Mouse (Mus musculus) liver, embryonic 12.5 days (tissue): Measurements from ENCODE around the gene Dbf4. TPM values are rescaled to one million over a fixed set of nuclear protein-coding genes. Genes with fewer than 3 reads are reported as not detected.

Experiments
- ATAC-seq: fragments of 200-750 bp; cut with Nextera tagmentation; 2 replicates; pipeline ENCODE4 v1.8.0; 2017; ENCODE audit warnings: moderate number of reproducible peaks, mild to moderate bottlenecking, moderate library complexity
- H3K27ac ChIP-seq: fragments of 300-500 bp; sonication (generic); 2 replicates; pipeline ENCODE4 v1.5.1; 2016; ENCODE audit warnings: mild to moderate bottlenecking
- H3K27me3 ChIP-seq: fragments of 300-500 bp; sonication (generic); replicated peaks from 2 replicates; pipeline ENCODE4 v1.6.1; 2016; ENCODE audit warnings: mild to moderate bottlenecking, moderate library complexity
- H3K36me3 ChIP-seq: fragments of 300-500 bp; sonication (generic); 2 replicates; pipeline ENCODE4 v1.6.1; 2016; ENCODE audit warnings: mild to moderate bottlenecking, moderate library complexity
- H3K4me1 ChIP-seq: fragments of 300-500 bp; sonication (generic); 2 replicates; pipeline ENCODE4 v1.6.1; 2016
- H3K4me2 ChIP-seq: fragments of 300-500 bp; sonication (generic); 2 replicates; pipeline ENCODE4 v1.6.1; 2016; ENCODE audit warnings: mild to moderate bottlenecking, moderate library complexity
- H3K4me3 ChIP-seq: fragments of 300-500 bp; sonication (generic); 2 replicates; pipeline ENCODE4 v1.5.1; 2016; ENCODE audit warnings: mild to moderate bottlenecking, moderate library complexity
- H3K9ac ChIP-seq: fragments of 300-500 bp; sonication (generic); 2 replicates; pipeline ENCODE4 v1.6.1; 2016; ENCODE audit warnings: mild to moderate bottlenecking, moderate library complexity
- H3K9me3 ChIP-seq: fragments of 300-500 bp; sonication (generic); replicated peaks from 2 replicates; pipeline ENCODE4 v1.6.1; 2016; ENCODE audit warnings: mild to moderate bottlenecking, moderate library complexity
- WGBS: fragments of 180-500 bp; shearing (Covaris S2); methylation state at CpG from one replicate; pipeline ENCODE4 v1.1.7; 2016; ENCODE audit not compliant: insufficient replicate concordance; 5-methylcytosine and 5-hydroxymethylcytosine counted together
- polyA plus RNA-seq: library from polyadenylated mRNA; unstranded; fragments of >200 nt; fragmentation: Nextera tagmentation; extraction: Ambion mirVana; gene quantifications from 2 replicates; pipeline ENCODE4 v1.2.1, GENCODE M21; 2016

Gene Dbf4
- polyA plus RNA-seq, 1 experiment from 2014 or later = 41.9 TPM

DNA sequence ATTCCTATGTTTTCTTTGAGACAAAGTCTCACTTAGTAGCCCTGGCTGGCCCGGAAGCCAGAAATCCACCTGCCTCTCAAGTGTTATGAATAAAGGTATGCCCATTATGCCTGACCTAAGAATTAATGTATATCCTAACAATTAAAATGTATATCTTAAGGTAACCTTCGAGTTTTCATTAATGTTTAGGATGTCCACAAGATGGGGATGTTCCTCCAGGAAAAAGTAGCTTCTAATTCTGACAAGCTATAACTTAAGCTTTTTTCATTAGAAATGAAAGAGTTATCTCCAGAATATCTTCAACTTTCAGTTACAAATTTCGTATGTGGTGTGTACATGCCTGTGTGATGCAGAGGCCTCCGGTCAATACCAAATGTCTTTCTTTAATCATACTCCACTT, 13.8 kb downstream of the Dbf4 start:
- Histone ChIP-seq H3K36me3 (peaks cover 86% of the 10 kb centered on the region), H3K4me1 (no peaks in the 10 kb centered on the region), H3K27ac (no peak overlapping the region), H3K4me3 (no peak overlapping the region), H3K27me3 (no peaks in the 10 kb centered on the region), H3K9me3 (no peaks in the 10 kb centered on the region), H3K4me2 (no peak overlapping the region), H3K9ac (no peak overlapping the region)
- no peak for ATAC-seq
- 85% methylated on average over 4 of the region's 4 CpGs for WGBS

DNA sequence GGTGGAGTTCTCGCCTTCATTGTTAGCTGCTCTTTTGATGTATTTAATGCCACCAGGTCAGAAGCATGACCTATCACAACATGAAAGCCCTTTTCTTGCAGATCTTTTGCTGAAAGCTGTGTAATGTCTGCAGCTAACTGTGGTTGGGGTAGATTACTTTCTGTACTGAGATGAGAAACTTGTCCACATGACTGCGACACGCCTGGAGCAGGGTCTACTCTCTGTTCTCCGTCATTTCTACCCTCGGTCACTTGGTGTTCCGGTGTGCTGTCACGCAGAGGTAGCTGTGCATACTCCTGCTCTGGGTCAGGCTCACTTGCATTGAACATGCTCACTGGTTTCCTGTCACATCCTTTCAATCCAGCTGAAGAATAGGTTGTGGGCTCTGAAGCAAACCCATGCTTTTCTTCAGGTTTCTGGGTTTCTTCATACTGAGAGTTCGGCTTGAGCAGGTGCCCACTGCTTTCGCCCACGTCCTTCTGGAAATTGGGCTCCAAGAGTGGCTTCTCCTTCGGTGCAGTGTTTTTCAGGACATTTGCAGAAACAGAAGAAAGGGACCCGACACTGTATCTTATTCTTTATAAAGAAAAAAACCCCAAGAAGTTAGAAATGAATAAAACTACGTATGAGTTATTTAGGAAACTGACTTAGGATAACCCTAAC, 24.8 kb downstream of the Dbf4 start:
- Histone ChIP-seq H3K4me2 (no peak overlapping the region), H3K27me3 (no peaks in the 10 kb centered on the region), H3K9me3 (no peaks in the 10 kb centered on the region), H3K4me3 (no peak overlapping the region), H3K36me3 (peaks cover 66% of the 10 kb centered on the region), H3K27ac (no peak overlapping the region), H3K9ac (no peak overlapping the region), H3K4me1 (no peaks in the 10 kb centered on the region)
- 93% methylated on average over 13 of the region's 13 CpGs for WGBS
- ATAC-seq = no peak

DNA sequence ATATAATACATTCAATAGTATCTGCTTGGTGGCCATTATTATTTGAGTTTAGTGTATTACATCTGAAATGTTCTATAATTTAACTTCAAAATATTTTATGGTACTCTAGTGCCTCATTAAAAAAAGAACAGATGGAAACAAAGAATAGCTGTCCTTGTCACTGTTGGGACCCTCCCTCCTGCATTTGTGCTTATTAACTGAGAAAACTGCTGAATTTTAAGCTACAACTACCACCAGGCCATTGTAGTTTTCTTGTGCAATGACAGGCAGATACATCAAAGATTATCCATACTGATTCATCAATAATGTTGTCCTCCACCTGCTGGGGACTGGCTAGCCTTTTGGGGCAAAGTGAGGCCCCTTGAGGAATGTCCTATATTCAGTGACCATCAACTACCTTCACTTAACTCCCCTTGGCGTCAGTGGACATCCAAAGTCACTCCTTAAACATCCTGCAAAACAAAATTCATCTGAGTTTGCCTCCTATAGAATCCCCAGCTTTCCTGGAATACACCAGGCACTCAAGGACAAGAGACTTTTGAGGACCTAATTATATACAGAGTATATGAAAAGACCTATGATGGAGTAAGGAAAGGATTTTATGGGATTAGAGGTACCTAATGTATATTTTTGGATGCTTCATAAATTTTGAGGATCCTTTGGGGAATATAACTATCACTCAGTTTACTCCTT, 28.5 kb downstream of the Dbf4 start:
- peaks cover 36% of the 10 kb centered on the region for H3K36me3 ChIP-seq
- H3K9ac ChIP-seq = no peak overlapping the region
- no peak for ATAC-seq
- H3K4me1 ChIP-seq = no peaks in the 10 kb centered on the region
- no peak overlapping the region for H3K4me2 ChIP-seq
- 60% methylated on average over 1 of the region's 1 CpGs for WGBS
- no peak overlapping the region for H3K27ac ChIP-seq
- no peak overlapping the region for H3K4me3 ChIP-seq
- no peaks in the 10 kb centered on the region for H3K27me3 ChIP-seq
- no peaks in the 10 kb centered on the region for H3K9me3 ChIP-seq

DNA sequence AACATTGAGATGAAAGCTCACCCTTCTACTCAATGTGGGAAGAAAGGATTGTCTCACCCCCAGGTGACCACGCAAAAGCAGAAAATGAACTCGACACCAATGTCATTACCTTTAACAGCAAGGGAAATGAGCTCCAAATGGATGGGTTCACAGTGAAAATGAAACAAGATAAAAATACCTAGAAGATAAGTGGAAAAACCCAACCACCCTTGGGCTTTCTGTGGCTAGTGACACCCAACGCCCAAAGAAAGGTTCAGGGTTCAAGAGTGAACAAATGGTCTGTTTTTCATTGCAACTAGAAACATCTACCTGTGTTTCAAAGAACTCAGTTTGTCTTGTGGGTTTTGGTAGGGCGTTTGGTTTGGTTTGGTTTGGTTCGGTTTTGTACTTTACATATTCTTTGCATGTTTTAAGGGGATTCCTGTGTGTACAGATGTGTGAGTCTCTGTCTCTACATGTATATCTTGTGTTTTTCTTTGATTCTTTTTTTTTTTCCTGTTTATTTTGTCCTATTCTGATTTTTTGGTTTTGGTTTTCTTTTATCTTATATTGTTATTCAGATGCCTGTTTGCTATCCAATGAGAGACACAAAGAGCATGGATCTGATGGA, 48.1 kb downstream of the Dbf4 start:
- WGBS = 62% methylated on average over 5 of the region's 5 CpGs

DNA sequence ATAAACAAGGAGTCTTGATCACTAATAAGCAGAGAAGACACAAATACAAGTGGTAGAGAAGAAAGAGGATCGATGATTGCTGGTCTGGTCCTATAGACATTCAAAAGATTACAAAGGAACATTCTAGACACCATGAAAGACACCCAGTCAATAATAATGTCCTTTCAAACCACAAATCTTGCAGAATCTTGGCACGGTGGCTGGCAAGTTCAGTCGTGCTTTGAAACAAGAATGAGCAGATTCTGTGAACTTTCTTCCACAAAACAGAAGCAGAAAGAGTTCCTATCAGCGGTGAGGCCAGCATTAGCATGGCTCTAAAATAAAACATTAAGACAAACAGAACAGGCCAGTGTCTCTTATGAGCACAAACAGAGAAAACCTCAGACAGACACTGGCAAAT, 49.1 kb downstream of the Dbf4 start:
- 62% methylated on average over 4 of the region's 4 CpGs for WGBS
- no peak overlapping the region for H3K27ac ChIP-seq
- ATAC-seq = no peak
- H3K4me2 ChIP-seq = no peak overlapping the region
- no peak overlapping the region for H3K4me3 ChIP-seq
- H3K27me3 ChIP-seq = peaks cover 8% of the 10 kb centered on the region
- H3K9ac ChIP-seq = no peak overlapping the region
- no peaks in the 10 kb centered on the region for H3K36me3 ChIP-seq
- H3K4me1 ChIP-seq = no peaks in the 10 kb centered on the region
- no peaks in the 10 kb centered on the region for H3K9me3 ChIP-seq

More for the DNA sequence above, 48.1 kb downstream of the Dbf4 start:
- no peaks in the 10 kb centered on the region for H3K36me3 ChIP-seq
- no peaks in the 10 kb centered on the region for H3K4me1 ChIP-seq
- no peak overlapping the region for H3K4me2 ChIP-seq
- no peaks in the 10 kb centered on the region for H3K9me3 ChIP-seq
- no peak overlapping the region for H3K27ac ChIP-seq
- H3K9ac ChIP-seq = no peak overlapping the region
- no peak for ATAC-seq
- H3K27me3 ChIP-seq = no peaks in the 10 kb centered on the region; the same call in 1 of the 2 replicates
- H3K4me3 ChIP-seq = no peak overlapping the region

DNA sequence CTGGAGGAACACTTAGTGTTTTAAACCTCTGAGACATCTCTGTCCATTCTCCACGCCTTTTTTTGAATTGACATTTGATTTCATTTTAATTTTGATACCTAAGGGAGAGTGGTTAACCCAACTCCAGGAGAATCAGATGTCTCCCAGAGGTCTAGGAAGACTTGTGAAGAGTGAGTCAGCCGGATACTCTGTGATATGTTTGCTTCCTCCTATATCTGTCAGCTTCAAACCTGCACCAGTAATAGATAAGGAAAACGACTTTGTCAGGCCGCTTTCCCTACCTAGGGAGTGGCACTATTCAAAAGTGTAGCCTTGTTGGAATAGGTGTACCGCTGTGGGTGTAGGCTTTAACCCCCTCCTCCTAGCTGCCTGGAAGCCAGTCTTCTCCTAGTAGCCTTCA, 53.7 kb downstream of the Dbf4 start:
- Histone ChIP-seq H3K27ac (no peak overlapping the region), H3K9me3 (no peaks in the 10 kb centered on the region), H3K27me3 (peaks cover 33% of the 10 kb centered on the region), H3K4me2 (no peak overlapping the region), H3K36me3 (no peaks in the 10 kb centered on the region), H3K9ac (no peak overlapping the region), H3K4me3 (no peak overlapping the region), H3K4me1 (no peaks in the 10 kb centered on the region)
- ATAC-seq = peak; percentile 40; the same call in 1 of the 2 replicates
- WGBS = 27% methylated on average over 5 of the region's 5 CpGs

DNA sequence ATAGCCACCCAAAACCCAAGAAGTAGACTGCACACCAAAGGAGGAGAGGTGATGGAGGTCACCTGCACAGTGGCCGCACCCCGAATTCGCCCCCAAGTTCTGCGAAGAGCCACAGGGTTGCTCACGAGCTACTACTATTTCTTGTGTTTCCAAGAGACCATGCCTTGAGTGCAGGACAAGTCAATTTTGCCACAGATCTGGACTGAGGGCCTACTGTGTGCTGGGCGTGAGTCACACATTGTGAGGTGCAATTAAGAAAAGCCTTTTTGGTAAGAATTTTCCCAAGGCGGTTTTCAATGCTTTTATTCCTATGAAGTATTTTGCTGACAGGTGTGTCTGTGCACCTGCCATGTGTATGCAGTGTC, 54.2 kb downstream of the Dbf4 start:
- Histone ChIP-seq H3K4me1 (no peaks in the 10 kb centered on the region), H3K9me3 (no peaks in the 10 kb centered on the region), H3K4me2 (peak overlapping the region; percentile 65), H3K9ac (no peak overlapping the region), H3K27me3 (peaks cover 33% of the 10 kb centered on the region), H3K27ac (no peak overlapping the region), H3K36me3 (no peaks in the 10 kb centered on the region), H3K4me3 (peak overlapping the region; percentile 54)
- WGBS = 41% methylated on average over 7 of the region's 7 CpGs
- ATAC-seq = no peak

DNA sequence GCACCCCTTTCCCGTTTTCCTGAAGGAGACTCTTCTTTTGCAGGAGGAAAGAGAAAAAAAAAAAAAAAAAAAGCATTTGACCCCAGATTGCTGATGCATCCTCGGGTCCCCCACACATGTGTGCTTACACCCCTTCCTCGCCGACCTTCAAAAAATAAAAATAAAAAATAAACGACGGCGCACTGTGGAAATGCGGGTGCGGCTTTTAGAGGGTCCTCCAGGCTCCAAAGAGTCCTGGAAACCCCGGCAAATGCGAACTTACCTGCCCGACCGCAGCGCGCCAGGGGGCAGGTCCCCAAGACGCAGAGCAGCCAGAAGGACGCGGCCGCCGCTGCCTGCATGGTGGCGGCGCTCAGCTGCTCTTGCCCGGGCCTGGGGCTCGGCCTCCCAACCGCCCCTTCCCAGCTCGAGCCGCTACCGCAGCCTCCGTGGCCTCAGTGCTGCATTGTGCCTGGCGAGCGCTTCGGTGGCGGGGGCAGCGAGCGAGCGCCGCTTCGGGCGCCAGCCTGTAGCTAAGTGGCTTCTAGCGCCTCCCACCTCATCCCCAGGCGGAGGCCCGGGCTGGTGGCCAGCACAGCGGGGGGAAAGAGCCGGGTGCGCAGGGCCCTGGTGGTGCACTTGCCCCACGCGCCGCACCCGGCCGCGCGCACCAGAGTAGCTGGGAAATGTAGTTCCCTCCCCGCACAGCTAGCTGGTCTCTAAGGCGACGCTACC, 54.7 kb downstream of the Dbf4 start, which contains the start of gene Adam22:
Gene Adam22, minus strand, starts transcription at position 547 of the 714 bp plus-strand sequence.
- Histone ChIP-seq H3K4me3 (peak within 1 kb of the TSS; percentile 54), H3K27ac (no peak within 1 kb of the TSS), H3K4me1 (no peaks in the 10 kb centered on the region), H3K9me3 (no peaks in the 10 kb centered on the region), H3K9ac (no peak within 1 kb of the TSS), H3K4me2 (peak within 1 kb of the TSS; percentile 65), H3K27me3 (peaks cover 33% of the 10 kb centered on the region), H3K36me3 (no peaks in the 10 kb centered on the region)
- WGBS = 1% methylated on average over 54 of the region's 55 CpGs
- ATAC-seq = peak; percentile 52

DNA sequence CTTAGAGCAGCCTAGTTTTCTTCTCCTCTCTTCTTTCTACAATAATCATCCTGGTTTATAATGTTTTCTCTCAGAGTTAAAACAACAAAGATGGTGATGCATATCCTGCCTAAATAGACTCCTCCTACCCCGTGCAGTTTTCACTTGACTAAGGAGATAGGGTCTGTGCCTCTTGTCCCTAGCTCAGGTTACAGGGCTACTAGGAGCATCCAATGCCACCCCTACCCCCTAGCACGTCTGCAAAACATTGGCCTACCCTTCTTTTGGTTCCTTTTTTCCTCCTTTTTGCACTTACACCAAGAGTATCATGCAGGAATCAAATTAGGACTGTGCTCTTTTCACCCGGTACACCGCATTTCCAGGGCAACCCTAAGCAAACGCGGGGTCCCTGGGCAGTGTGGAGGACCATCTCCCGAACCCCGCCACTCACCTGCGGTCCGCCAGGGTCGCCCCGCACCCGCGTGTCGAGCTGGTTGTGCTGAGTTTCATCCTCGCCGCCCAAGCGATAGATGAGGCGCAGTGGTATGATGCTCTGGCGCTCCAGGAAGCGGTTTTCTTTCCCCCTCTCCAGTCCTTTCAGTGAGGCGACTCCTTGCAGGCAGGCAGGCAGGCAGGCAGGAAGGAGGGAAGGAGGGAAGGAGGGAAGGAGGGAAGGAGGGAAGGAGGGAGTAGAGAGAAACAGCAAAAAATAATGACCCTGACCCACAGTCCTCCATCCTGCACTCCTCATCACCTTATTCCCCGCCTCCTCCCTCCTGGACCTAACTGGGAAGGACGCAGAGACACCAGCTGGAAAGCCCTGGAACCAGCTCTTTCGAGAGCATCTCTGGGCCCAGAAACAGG, 55.5 kb downstream of the Dbf4 start:
- Histone ChIP-seq H3K9me3 (no peaks in the 10 kb centered on the region), H3K4me1 (no peaks in the 10 kb centered on the region), H3K27ac (no peak overlapping the region), H3K9ac (no peak overlapping the region), H3K36me3 (no peaks in the 10 kb centered on the region), H3K4me3 (peak overlapping the region; percentile 54), H3K4me2 (peak overlapping the region; percentile 65), H3K27me3 (peaks cover 33% of the 10 kb centered on the region)
- ATAC-seq = no peak
- 6% methylated on average over 25 of the region's 25 CpGs for WGBS

DNA sequence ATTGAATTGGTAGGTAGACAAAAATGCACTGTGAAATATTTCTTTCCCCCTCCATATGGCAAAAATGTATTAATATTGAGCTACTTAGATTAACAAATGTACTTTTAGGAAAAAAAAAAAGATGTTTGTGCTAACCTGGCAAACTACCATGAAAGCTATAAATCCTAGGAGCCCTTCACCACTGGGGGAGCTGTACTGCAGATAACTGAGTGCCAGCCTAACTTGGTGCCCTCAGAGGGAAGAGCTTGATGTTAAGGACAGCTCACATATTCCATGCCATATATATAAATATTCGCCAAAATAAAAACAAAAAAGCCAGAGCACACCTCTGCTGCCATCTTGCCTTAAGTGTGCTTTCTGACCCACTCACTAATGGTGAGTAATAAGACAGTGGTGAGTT, 60.2 kb downstream of the Dbf4 start:
- no peak overlapping the region for H3K4me3 ChIP-seq
- H3K36me3 ChIP-seq = no peaks in the 10 kb centered on the region
- no peak overlapping the region for H3K9ac ChIP-seq
- no peaks in the 10 kb centered on the region for H3K9me3 ChIP-seq
- H3K4me1 ChIP-seq = no peaks in the 10 kb centered on the region
- no peak overlapping the region for H3K27ac ChIP-seq
- 43% methylated on average over 1 of the region's 1 CpGs for WGBS
- ATAC-seq = no peak
- peaks cover 15% of the 10 kb centered on the region for H3K27me3 ChIP-seq
- no peak overlapping the region for H3K4me2 ChIP-seq

DNA sequence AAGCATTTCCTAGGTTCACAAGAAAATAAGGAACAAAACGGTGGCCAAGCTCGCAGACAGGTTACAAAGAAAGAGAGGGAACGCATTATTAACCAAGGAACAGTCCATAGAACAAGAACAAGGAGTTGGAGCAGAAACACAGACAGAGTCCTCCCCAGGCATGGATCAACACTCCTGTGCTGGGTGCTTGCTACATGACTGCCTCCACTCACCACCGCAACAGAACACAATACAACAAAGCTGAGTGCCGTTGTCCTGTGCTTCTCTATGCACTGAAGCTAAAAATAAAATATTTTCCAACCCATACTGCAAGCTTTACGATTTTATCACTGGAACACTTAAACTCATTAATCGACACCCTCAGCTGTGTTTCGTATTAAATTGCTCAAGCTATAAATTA, 64.8 kb downstream of the Dbf4 start:
- H3K36me3 ChIP-seq = no peaks in the 10 kb centered on the region
- no peaks in the 10 kb centered on the region for H3K9me3 ChIP-seq
- no peak for ATAC-seq
- H3K27ac ChIP-seq = no peak overlapping the region
- no peak overlapping the region for H3K4me2 ChIP-seq
- H3K9ac ChIP-seq = no peak overlapping the region
- no peaks in the 10 kb centered on the region for H3K27me3 ChIP-seq
- H3K4me3 ChIP-seq = no peak overlapping the region
- no peaks in the 10 kb centered on the region for H3K4me1 ChIP-seq
- 72% methylated on average over 8 of the region's 8 CpGs for WGBS
